Comparison of ENCODE assay signal across 9 mouse cellular contexts in genomic region chr1:72718846-72719245, GRCm38 (mm10). TPM values are rescaled to one million over a fixed set of nuclear protein-coding genes. Genes with fewer than 3 reads are reported as not detected.
DNase-seq lines count a peak whose midpoint lies in the region; ATAC-seq and TF ChIP-seq lines count a peak whose summit lies in the region.
"Had no signal": no experiment of that assay in that cellular context is flagged by ENCODE, and none has a peak within 500 bp of the region (broad histone marks: within the 10 kb centered on the region; RNA-seq: fewer than 3 reads in every experiment).

No protein-coding gene starts in this region.

- peak; percentile 91 for TF ChIP-seq CTCF in kidney, adult 2 months (conservative IDR thresholded peaks at IDR 0.05; ENCODE audit: insufficient read depth, insufficient read length, low read depth, low read length)
- peak; percentile 83 for TF ChIP-seq CTCF in liver, adult 2 months (IDR thresholded peaks at IDR 0.05; ENCODE audit: low read depth, low read length)

- no peaks in the 10 kb centered on the region for H3K9me3 ChIP-seq in forebrain, embryonic 12.5 days

- H3K4me1 ChIP-seq in forebrain, embryonic 12.5 days: peaks cover 7% of the 10 kb centered on the region; the same call in 1 of the 2 replicates
- H3K4me1 ChIP-seq in kidney, adult 2 months (ENCODE audit: control insufficient read depth, insufficient read depth, low read length): no peaks in the 10 kb centered on the region
- H3K4me1 ChIP-seq in liver, adult 2 months (ENCODE audit: control insufficient read depth, insufficient read depth, low read length): peaks cover 3% of the 10 kb centered on the region

- no peak overlapping the region for H3K9ac ChIP-seq in forebrain, embryonic 12.5 days
- H3K9ac ChIP-seq in liver, adult 2 months (ENCODE audit: low read depth, low read length): no peak overlapping the region

- ATAC-seq in forebrain, embryonic 12.5 days (ENCODE audit: low FRiP score): peak; percentile 62

- WGBS in forebrain, embryonic 12.5 days: 16% methylated on average over 5 of the region's 5 CpGs
- WGBS in kidney, adult 2 months: 33% methylated on average over 5 of the region's 5 CpGs
- 8% methylated on average over 5 of the region's 5 CpGs for WGBS in liver, adult 2 months

- no peaks in the 10 kb centered on the region for H3K27me3 ChIP-seq in forebrain, embryonic 12.5 days
- no peaks in the 10 kb centered on the region for H3K27me3 ChIP-seq in kidney, adult 2 months (replicated peaks; ENCODE audit: control insufficient read depth, insufficient read depth, low read length)
- H3K27me3 ChIP-seq in liver, adult 2 months (ENCODE audit: control insufficient read depth, insufficient read depth, low read length): no peaks in the 10 kb centered on the region

- H3K4me2 ChIP-seq in forebrain, embryonic 12.5 days: no peak overlapping the region

- peaks cover 24% of the 10 kb centered on the region for H3K36me3 ChIP-seq in forebrain, embryonic 12.5 days (replicated peaks)
- H3K36me3 ChIP-seq in kidney, adult 2 months (ENCODE audit: control insufficient read depth, insufficient read depth, low read length): peaks cover 4% of the 10 kb centered on the region; the same call in 1 of the 2 replicates
- peaks cover 8% of the 10 kb centered on the region for H3K36me3 ChIP-seq in liver, adult 2 months (ENCODE audit: control insufficient read depth, insufficient read depth, low read length)

- TF ChIP-seq POLR2A in kidney, adult 2 months (IDR thresholded peaks at IDR 0.05; ENCODE audit: low read depth, low read length): no peak
- TF ChIP-seq POLR2A in liver, adult 2 months (IDR thresholded peaks at IDR 0.05; ENCODE audit: extremely low read depth, insufficient read depth, low read length): no peak

- DNase-seq in right cerebral cortex, adult 18-20 months: peak; percentile 69
- DNase-seq in right cerebral cortex, postnatal 36 days (ENCODE audit: low spot score in 2 of 2): no peak
- peak; percentile 69 for DNase-seq in c-Kit-positive CD71-negative TER-119-negative erythroid progenitor cells, embryonic 14.5 days (ENCODE audit: low read depth)
- DNase-seq in kidney, adult 2 months: peak; percentile 71
- peak; percentile 81 for DNase-seq in liver, adult 2 months (ENCODE audit: extremely low read depth, low read depth, low spot score)
- DNase-seq in natural killer cell, adult 2 months (ENCODE audit: low spot score in 2 of 2): peak; percentile 11 to 28
- peak; percentile 69 for DNase-seq in testis, postnatal 10 days (ENCODE audit: low spot score)

- H3K4me3 ChIP-seq in forebrain, embryonic 12.5 days (replicated peaks): no peak overlapping the region
- H3K4me3 ChIP-seq in kidney, adult 2 months (ENCODE audit: insufficient read depth, low read depth, low read length): no peak overlapping the region
- no peak overlapping the region for H3K4me3 ChIP-seq in liver, adult 2 months (ENCODE audit: insufficient read depth, low read depth, low read length)

- H3K79me2 ChIP-seq in liver, adult 2 months (ENCODE audit: control insufficient read depth, insufficient read depth, low read length): no peaks in the 10 kb centered on the region

- no peak overlapping the region for H3K27ac ChIP-seq in forebrain, embryonic 12.5 days
- H3K27ac ChIP-seq in kidney, adult 2 months (ENCODE audit: insufficient read depth, low read depth, low read length): no peak overlapping the region
- H3K27ac ChIP-seq in liver, adult 2 months (replicated peaks; ENCODE audit: insufficient read depth, low read depth, low read length): no peak overlapping the region

RNA-seq across cellular contexts. Expression of gene Rpl37a, which starts 7.8 kb away (rescaled TPM):
- 1,399 and 1,461 TPM in 2 replicates for polyA plus RNA-seq in forebrain, embryonic 12.5 days (2016; fragmentation: Nextera tagmentation; extraction: Ambion mirVana)
- polyA plus RNA-seq in kidney, adult 2 months (2012; rRNA removed): 520 and 773 TPM in 2 replicates
- 394 and 426 TPM in 2 replicates for total RNA-seq in liver, adult 2 months (2014; rRNA removed)
- polyA plus RNA-seq in liver, adult 2 months (2012; rRNA removed): 216 and 237 TPM in 2 replicates

RNA-seq across cellular contexts. Expression of gene Ankar, which starts 18.5 kb away (rescaled TPM):
- polyA plus RNA-seq in forebrain, embryonic 12.5 days (2016; fragmentation: Nextera tagmentation; extraction: Ambion mirVana): not detected in 2 replicates
- not detected in 2 replicates for polyA plus RNA-seq in kidney, adult 2 months (2012; rRNA removed)
- total RNA-seq in liver, adult 2 months (2014; rRNA removed): not detected in 2 replicates
- not detected in 2 replicates for polyA plus RNA-seq in liver, adult 2 months (2012; rRNA removed)
- total RNA-seq: gastrocnemius, postnatal 4 days had no signal

Comparison
In these comparisons a context has a peak if more than half of its experiments do, and no peak if none do; other contexts are left out.
1. DNase-seq: peak in right cerebral cortex, adult 18-20 months (single experiment), c-Kit-positive CD71-negative TER-119-negative erythroid progenitor cells, embryonic 14.5 days (single experiment), kidney, adult 2 months (single experiment), liver, adult 2 months (single experiment), natural killer cell, adult 2 months (2 of 2) and testis, postnatal 10 days (single experiment); none in right cerebral cortex, postnatal 36 days (0 of 2).